Mouse (Mus musculus) T-helper 1 cell (primary cell): ENCODE data around the gene Itpkb.

Experiments used
- in situ Hi-C: fragments of 300-600 bp; cut with MboI, MseI; formaldehyde crosslinking; loops from one replicate; pipeline ENCODE4 v1.15.1; 2025; ENCODE audit warnings: high pct_unique_total_duplicates

The Itpkb gene

DNA sequence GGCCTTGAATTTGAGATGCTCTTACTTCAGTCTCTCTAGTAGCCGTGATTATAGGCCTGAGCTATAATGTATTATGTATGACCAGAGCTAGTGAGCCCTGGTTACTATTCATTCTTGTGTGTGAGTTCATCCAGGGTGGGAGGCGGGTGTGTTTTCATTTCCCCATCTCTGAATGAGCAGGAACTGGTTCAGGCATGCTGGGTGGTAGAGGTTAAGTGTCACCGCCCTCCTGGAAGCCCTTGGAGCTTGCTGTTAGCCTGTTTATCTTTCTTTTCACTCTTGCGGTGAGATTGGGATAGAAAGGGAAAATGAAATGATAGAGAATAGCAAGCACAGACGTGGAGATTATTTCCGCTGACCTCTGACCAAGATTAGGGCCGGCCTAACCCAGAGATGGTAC, 12.7 kb downstream of the Itpkb start:
- in situ Hi-C loops, result no loop called here

DNA sequence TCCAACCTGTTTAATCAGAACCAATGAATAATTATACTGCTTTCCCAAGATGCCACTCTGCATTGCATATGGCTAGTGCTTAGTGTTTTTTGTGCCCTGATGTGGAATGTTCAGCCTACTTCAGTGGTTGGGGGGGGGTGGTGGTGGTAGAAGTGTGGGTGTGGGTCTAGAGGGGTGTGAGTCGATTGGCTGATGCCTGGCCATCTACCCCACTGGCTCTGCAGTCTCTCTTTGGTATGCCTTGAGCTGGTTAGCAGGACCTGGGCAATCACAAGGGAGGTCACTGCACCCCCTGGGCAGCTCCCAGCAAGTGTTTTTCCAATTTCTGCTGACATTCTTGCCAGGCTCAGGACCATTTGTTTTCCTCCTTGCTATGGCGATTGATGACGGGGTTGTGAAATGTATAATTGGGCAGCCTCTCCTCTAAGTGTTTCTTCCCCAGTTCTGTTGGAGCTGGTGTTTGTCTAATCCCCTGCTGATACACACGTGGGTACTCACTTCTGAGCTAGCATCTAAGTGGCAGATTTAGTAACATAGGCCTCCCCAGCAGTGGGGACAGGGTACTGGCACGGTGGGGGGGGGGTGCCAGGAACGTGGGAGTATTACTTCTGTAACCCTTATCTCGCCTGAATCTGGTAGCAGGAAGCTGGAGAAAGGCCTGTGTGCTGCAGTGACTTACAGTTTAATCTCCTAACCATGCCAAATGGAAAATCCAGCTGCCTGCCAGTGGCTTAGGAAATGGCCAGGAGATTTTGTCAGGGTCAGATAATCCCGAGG, 13.3 kb downstream of the Itpkb start:
- in situ Hi-C loops, result no loop called here

- in situ Hi-C loops, result no loop called here
Measured at GRCm38 (mm10) chr1:180345098-180345497, 14.8 kb downstream of the Itpkb start.

DNA sequence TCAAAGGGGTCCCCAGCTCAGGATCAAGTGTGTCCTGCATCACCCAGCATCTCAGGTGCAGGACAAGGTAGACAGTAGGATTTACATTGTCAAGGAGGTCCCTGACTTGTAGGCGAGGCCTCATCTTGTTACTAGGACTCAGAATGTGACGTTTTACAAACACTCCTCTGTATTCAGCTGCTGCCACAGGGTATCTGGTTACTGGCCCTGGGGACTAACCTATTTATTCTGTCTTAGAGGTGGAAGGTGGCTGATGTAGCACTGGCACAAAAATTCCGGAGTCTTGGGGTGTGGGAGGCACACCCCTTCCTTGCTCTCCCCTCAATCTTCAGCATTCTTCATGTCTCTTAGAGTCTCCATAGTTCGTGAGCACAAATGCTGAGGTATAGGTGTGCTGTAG, 16.8 kb downstream of the Itpkb start:
- in situ Hi-C loops, result no loop called here

DNA sequence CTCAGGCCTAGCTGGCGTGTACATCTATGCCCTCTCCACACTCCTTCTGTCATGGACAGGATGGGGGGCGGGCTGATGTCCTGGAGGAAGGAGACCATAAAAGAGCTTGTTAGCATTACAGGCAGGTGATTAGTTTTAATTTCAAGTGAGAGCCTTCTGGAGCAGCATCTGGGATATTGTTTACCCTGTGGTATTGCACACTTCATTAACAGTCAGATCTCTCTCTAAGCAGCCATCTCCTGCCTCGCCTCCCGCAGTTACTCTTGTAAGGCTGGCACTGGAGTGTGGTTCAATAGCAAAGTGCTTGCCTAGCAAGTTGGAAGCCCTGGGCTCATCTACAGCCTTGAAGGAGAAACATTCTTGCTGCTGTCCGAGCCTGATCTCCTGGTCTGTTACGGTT, 17.6 kb downstream of the Itpkb start:
- in situ Hi-C loops, result no loop called here

DNA sequence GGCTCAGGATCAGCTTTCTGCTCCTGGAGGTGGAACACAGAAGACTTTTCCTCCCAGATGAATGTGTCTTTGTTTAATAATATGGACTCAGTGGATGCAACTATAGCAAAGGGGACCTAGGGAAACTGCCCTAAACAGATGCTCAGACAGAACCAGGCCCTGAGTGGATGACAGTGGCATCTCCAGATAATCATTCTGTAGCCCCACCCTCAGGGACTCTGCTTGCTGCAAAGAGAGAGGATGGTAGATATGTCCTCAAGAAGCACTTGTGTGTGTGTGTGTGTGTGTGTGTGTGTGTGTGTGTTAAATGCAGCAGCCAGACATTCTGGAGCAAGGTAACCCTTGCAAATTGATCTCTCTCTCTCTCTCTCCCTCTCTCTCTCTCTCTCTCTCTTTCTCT, 18.8 kb downstream of the Itpkb start:
- in situ Hi-C loops, result no loop called here

GRCm38 (mm10) chr1:180352258-180352657, 22.0 kb downstream of the Itpkb start:
- in situ Hi-C loops, result no loop called here

- in situ Hi-C loops, result no loop called here
Measured at GRCm38 (mm10) chr1:180354129-180354528, 23.8 kb downstream of the Itpkb start.

DNA sequence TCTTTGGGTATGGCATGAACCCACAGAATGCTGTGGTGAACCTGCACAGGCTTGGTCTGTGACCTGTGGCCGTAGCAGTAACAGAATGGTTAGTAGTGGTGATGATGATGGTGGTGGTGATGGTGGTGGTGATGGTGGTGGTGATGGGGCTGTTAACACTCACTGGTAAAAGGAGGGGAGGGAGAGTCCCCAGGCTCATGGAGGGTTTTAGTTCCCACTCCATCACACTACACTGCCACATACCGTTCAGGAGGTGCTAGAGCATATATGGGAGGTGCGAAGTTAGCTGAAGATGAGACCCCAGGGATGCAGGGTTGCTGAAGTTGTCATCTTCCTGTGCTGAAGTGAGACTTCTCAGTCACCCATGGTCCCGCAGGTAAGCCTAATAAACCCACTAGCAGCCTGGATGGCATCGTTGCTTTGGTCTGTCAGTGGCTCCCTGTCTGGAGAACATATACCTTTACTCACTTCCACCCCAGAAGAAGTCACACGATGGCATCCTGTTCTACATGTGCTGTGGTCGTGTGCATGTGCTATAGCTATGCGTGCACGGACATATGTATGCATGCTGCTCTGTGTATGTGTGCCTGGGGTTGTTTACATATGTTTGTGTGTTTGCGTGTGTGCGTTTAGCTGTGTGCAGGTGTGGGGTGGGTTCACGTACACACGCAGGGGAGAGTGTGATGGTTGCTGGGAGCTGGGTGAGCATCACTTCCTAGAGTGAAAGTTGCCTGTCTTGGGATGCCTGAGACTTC, 24.9 kb downstream of the Itpkb start:
- in situ Hi-C loops, result no loop called here

DNA sequence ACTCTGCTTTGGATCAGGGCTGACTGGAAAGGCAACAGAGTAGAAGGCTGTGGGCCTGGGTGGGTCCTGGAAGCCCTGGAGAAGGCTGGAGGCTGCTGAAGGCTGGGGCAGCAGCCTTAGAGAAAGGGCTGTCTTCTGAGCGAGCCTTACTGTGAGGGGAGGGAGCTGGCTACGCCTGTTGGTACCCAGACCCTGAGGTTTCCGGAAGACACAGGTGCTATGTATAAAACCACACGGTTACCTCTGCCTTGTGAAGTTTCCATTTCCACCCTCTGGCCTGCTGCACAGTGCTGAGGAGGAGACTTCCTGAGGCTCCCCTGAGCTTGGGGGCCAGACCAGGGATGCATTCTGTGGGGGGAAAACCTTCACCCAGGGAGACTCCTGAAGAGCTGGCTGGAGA, 25.9 kb downstream of the Itpkb start:
- in situ Hi-C loops, result no loop called here

DNA sequence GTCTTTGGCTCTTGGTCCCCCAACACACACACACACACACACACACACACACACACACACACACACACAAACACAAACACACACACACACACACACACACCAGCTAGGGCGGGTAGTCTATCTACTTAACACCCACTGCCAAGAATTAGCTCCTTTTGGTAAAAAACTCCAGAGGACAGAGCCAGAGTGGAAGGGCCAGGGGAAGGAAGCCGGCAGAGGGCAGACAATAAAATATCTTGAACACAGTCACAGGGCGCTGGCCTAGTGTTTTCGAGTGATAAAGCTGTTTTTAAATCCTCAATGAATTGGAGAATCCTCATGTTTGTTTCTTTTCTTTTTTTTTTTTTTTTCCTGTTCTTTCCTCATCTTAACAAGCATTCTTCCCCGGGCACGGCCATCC, 26.6 kb downstream of the Itpkb start:
- in situ Hi-C loops, result no loop called here

- in situ Hi-C loops, result no loop called here
Measured at GRCm38 (mm10) chr1:180357893-180358331, 27.6 kb downstream of the Itpkb start.

GRCm38 (mm10) chr1:180358466-180358865, 28.2 kb downstream of the Itpkb start:
- in situ Hi-C loops, result no loop called here

- in situ Hi-C loops, result no loop called here
Measured at GRCm38 (mm10) chr1:180359311-180359710, 29.0 kb downstream of the Itpkb start.

- in situ Hi-C loops, result loop anchor here (5.0 kb wide), 1 partner anchor 40 kb away; no protein-coding TSS in a partner anchor
Measured at GRCm38 (mm10) chr1:180362176-180362575, 31.9 kb downstream of the Itpkb start.

- in situ Hi-C loops, result loop anchor here (5.0 kb wide), 1 partner anchor 39 kb away; no protein-coding TSS in a partner anchor
Measured at GRCm38 (mm10) chr1:180362844-180363243, 32.6 kb downstream of the Itpkb start.

DNA sequence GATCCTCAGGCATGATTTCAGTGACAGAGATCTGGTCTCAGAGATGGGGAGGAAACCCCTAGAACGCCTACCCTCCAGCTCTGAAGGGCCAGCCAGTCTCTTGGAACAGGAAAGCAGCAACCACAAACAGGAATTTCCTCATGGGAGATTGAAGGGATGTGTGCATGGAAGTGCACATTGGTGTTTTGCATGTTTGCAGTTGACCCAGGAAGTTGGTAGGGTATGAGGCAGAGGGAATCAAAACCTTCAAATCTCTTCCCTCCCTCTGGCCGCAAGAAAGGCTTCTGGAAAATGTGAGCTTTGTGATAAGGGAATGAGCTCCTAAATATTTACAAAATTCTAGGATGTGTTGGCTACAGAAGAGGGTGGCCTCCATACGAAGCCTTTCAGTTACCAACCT, 33.0 kb downstream of the Itpkb start:
- in situ Hi-C loops, result loop anchor here (5.0 kb wide), 1 partner anchor 39 kb away; no protein-coding TSS in a partner anchor

GRCm38 (mm10) chr1:180364005-180364404, 33.7 kb downstream of the Itpkb start:
- in situ Hi-C loops, result loop anchor here (5.0 kb wide), 1 partner anchor 38 kb away; no protein-coding TSS in a partner anchor

- in situ Hi-C loops, result loop anchor here (5.0 kb wide), 1 partner anchor 38 kb away; no protein-coding TSS in a partner anchor
Measured at GRCm38 (mm10) chr1:180364720-180365119, 34.4 kb downstream of the Itpkb start.

- in situ Hi-C loops, result no loop called here
Measured at GRCm38 (mm10) chr1:180365180-180365810, 35.0 kb downstream of the Itpkb start.

GRCm38 (mm10) chr1:180365983-180366811, 35.9 kb downstream of the Itpkb start:
- in situ Hi-C loops, result no loop called here
